Mouse (Mus musculus) forebrain, embryonic 16.5 days (tissue): ENCODE results near the gene Zfp870. TPM values are rescaled to one million over a fixed set of nuclear protein-coding genes. Genes with fewer than 3 reads are reported as not detected.

Experiments
- ATAC-seq: fragments of 200-750 bp; cut with Nextera tagmentation; 2 replicates; pipeline ENCODE4 v1.8.0; 2017; ENCODE audit warnings: mild to moderate bottlenecking, moderate library complexity
- H3K27ac ChIP-seq: fragments of 300-500 bp; sonication (generic); 2 replicates; pipeline ENCODE4 v1.5.1; 2014; ENCODE audit warnings: low read length, control low read depth
- H3K27me3 ChIP-seq: fragments of 300-500 bp; sonication (generic); replicated peaks from 2 replicates; pipeline ENCODE4 v1.6.1; 2014; ENCODE audit warnings: low read length; ENCODE audit not compliant: control insufficient read depth, insufficient read depth
- H3K36me3 ChIP-seq: fragments of 300-500 bp; sonication (generic); 2 replicates; pipeline ENCODE4 v1.6.1; 2014; ENCODE audit not compliant: control insufficient read depth, insufficient read depth
- H3K4me1 ChIP-seq: fragments of 300-500 bp; sonication (generic); replicated peaks from 2 replicates; pipeline ENCODE4 v1.6.1; 2014; ENCODE audit warnings: low read length; ENCODE audit not compliant: control insufficient read depth, insufficient read depth
- H3K4me2 ChIP-seq: fragments of 300-500 bp; sonication (generic); 2 replicates; pipeline ENCODE4 v1.6.1; 2014; ENCODE audit warnings: mild to moderate bottlenecking, low read length, control low read depth
- H3K4me3 ChIP-seq: fragments of 300-500 bp; sonication (generic); replicated peaks from 2 replicates; pipeline ENCODE4 v1.5.1; 2014; ENCODE audit warnings: mild to moderate bottlenecking, low read length, control low read depth
- H3K9ac ChIP-seq: fragments of 300-500 bp; sonication (generic); replicated peaks from 2 replicates; pipeline ENCODE4 v1.6.1; 2014; ENCODE audit warnings: low read depth, low read length, control low read depth
- H3K9me3 ChIP-seq: fragments of 300-500 bp; sonication (generic); 2 replicates; pipeline ENCODE4 v1.6.1; 2016; ENCODE audit warnings: low read length; ENCODE audit not compliant: control insufficient read depth
- WGBS: fragments of 180-500 bp; shearing (Covaris S2); extraction: QIAGEN DNeasy Blood & Tissue Kit; methylation state at CpG from one replicate; pipeline ENCODE4 v1.1.7; 2014; 5-methylcytosine and 5-hydroxymethylcytosine counted together
- polyA plus RNA-seq: library from polyadenylated mRNA; unstranded; fragments of >200 nt; fragmentation: Nextera tagmentation; extraction: Ambion mirVana; gene quantifications from 2 replicates; pipeline ENCODE4 v1.2.1, GENCODE M21; 2015

Gene Zfp870
- polyA plus RNA-seq, 1 experiment from 2014 or later = 8.1 TPM

- Histone ChIP-seq H3K4me2 (peak overlapping the region; percentile 35), H3K27ac (no peak overlapping the region), H3K9me3 (no peaks in the 10 kb centered on the region), H3K36me3 (no peaks in the 10 kb centered on the region), H3K9ac (0 out of 2 replicates have a peak overlapping the region, but pooled peaks have one; percentile 5), H3K4me3 (peak overlapping the region; percentile 19; the same call in 1 of the 2 replicates), H3K4me1 (no peaks in the 10 kb centered on the region), H3K27me3 (0 out of 2 replicates have a peak, but pooled peaks cover 5% of the 10 kb centered on the region)
- ATAC-seq = no peak
- 12% methylated on average over 19 of the region's 19 CpGs for WGBS
Observed at GRCm38 (mm10) chr17:32905239-32905638, 13.8 kb upstream of the Zfp870 start.

- Histone ChIP-seq H3K27me3 (0 out of 2 replicates have a peak, but pooled peaks cover 5% of the 10 kb centered on the region), H3K4me3 (no peak overlapping the region), H3K4me2 (no peak overlapping the region), H3K36me3 (no peaks in the 10 kb centered on the region), H3K9ac (no peak overlapping the region), H3K4me1 (no peaks in the 10 kb centered on the region), H3K27ac (no peak overlapping the region), H3K9me3 (no peaks in the 10 kb centered on the region)
- ATAC-seq = no peak
- WGBS = 68% methylated on average over 2 of the region's 2 CpGs
Observed at GRCm38 (mm10) chr17:32904414-32904813, 13.0 kb upstream of the Zfp870 start.

DNA sequence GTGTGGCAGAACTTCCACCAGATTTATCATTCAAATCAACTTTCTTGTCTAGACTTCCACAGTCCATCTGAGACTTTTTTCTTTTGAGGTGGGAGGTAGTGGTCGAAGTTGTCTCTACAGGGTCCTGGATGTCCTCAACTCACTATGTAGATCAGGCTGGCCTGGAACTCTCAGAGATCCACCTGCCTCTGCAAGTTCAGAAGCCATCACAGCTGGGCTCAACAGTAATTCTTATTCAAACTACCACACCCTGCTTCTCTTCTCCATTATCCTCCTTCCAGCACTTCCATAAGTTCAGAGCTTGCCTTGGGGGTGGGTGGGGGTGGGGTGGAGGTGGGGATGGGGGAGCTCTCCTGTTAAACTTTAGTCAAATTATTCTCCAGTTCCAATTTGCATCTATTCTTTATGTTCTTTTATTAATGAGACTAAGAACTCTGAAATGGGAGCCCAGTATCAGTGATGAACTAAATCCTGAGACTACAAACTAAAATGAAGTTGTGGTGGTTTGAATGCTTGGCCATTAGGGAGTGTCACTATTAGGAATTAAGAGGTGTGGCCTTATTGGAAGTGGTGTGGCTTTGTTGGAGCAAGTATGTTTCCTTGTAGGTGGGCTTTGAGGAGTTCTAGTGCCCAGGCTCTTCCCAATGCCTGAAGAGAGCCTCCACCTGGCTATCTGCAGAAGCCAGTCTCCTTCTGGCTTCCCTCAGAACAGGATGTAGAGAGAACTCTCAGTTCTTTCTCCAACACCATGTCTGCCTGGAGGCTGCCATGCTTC is 10.5 kb upstream of the Zfp870 start:
- Histone ChIP-seq H3K4me1 (no peaks in the 10 kb centered on the region), H3K9me3 (no peaks in the 10 kb centered on the region), H3K36me3 (no peaks in the 10 kb centered on the region), H3K4me3 (no peak overlapping the region), H3K4me2 (no peak overlapping the region), H3K27me3 (0 out of 2 replicates have a peak, but pooled peaks cover 2% of the 10 kb centered on the region), H3K27ac (no peak overlapping the region), H3K9ac (no peak overlapping the region)
- WGBS = 76% methylated on average over 1 of the region's 1 CpGs
- ATAC-seq = no peak

GRCm38 (mm10) chr17:32895421-32895820 is 4.0 kb upstream of the Zfp870 start:
- no peak for ATAC-seq
- WGBS = 91% methylated on average over 4 of the region's 4 CpGs

DNA sequence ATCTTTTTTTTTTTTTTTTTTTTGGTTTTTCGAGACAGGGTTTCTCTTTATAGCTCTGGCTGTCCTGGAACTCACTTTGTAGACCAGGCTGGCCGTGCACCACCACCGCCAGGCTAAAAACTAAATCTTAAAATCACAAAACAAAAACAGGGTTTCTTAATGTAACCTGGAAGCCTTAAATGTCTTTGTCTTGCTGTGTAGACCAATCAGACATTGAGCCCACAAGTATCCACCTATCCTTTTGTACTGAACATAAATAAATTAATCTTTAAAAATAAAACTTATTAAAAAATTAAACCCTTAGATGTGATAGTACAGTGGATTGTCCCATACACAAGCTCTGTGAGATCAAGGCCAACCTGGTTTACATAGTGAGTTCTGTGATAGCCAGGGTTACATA is 2.5 kb upstream of the Zfp870 start:
- no peaks in the 10 kb centered on the region for H3K27me3 ChIP-seq
- no peaks in the 10 kb centered on the region for H3K36me3 ChIP-seq
- no peak for ATAC-seq
- H3K27ac ChIP-seq = no peak overlapping the region
- no peak overlapping the region for H3K4me2 ChIP-seq
- H3K9ac ChIP-seq = no peak overlapping the region
- H3K4me1 ChIP-seq = peaks cover 11% of the 10 kb centered on the region
- no peaks in the 10 kb centered on the region for H3K9me3 ChIP-seq
- WGBS = 73% methylated on average over 3 of the region's 3 CpGs
- no peak overlapping the region for H3K4me3 ChIP-seq

More at GRCm38 (mm10) chr17:32895421-32895820, 4.0 kb upstream of the Zfp870 start:
- H3K27ac ChIP-seq = no peak overlapping the region
- H3K4me1 ChIP-seq = peaks cover 7% of the 10 kb centered on the region
- no peak overlapping the region for H3K9ac ChIP-seq
- H3K4me3 ChIP-seq = no peak overlapping the region
- no peaks in the 10 kb centered on the region for H3K36me3 ChIP-seq
- H3K9me3 ChIP-seq = no peaks in the 10 kb centered on the region
- H3K4me2 ChIP-seq = no peak overlapping the region
- H3K27me3 ChIP-seq = no peaks in the 10 kb centered on the region

- no peaks in the 10 kb centered on the region for H3K27me3 ChIP-seq
- 4% methylated on average over 11 of the region's 11 CpGs for WGBS
- ATAC-seq = peak; percentile 13; the same call in 1 of the 2 replicates
- peak overlapping the region; percentile 76 for H3K4me3 ChIP-seq
- peaks cover 11% of the 10 kb centered on the region for H3K4me1 ChIP-seq
- no peaks in the 10 kb centered on the region for H3K9me3 ChIP-seq
- no peaks in the 10 kb centered on the region for H3K36me3 ChIP-seq
- peak overlapping the region; percentile 68 for H3K27ac ChIP-seq
- peak overlapping the region; percentile 78 for H3K9ac ChIP-seq
- peak overlapping the region; percentile 72 for H3K4me2 ChIP-seq
Observed at GRCm38 (mm10) chr17:32890852-32891238, 597 bp downstream of the Zfp870 start.

- no peak overlapping the region for H3K4me3 ChIP-seq
- H3K9me3 ChIP-seq = no peaks in the 10 kb centered on the region
- no peak overlapping the region for H3K4me2 ChIP-seq
- H3K4me1 ChIP-seq = peaks cover 11% of the 10 kb centered on the region
- H3K27ac ChIP-seq = no peak overlapping the region
- 0 out of 2 replicates have a peak, but pooled peaks cover 4% of the 10 kb centered on the region for H3K36me3 ChIP-seq
- H3K9ac ChIP-seq = no peak overlapping the region
- 94% methylated on average over 6 of the region's 6 CpGs for WGBS
- no peaks in the 10 kb centered on the region for H3K27me3 ChIP-seq
- ATAC-seq = no peak
Observed at GRCm38 (mm10) chr17:32889611-32890010, 1.8 kb downstream of the Zfp870 start.

- no peaks in the 10 kb centered on the region for H3K9me3 ChIP-seq
- H3K4me1 ChIP-seq = no peaks in the 10 kb centered on the region
- no peak overlapping the region for H3K4me2 ChIP-seq
- H3K4me3 ChIP-seq = no peak overlapping the region
- H3K36me3 ChIP-seq = peaks cover 19% of the 10 kb centered on the region; the same call in 1 of the 2 replicates
- H3K27ac ChIP-seq = no peak overlapping the region
- WGBS = 93% methylated on average over 14 of the region's 14 CpGs
- no peak overlapping the region for H3K9ac ChIP-seq
- ATAC-seq = no peak
- H3K27me3 ChIP-seq = no peaks in the 10 kb centered on the region
Observed at GRCm38 (mm10) chr17:32880320-32881218, 10.9 kb downstream of the Zfp870 start.

DNA sequence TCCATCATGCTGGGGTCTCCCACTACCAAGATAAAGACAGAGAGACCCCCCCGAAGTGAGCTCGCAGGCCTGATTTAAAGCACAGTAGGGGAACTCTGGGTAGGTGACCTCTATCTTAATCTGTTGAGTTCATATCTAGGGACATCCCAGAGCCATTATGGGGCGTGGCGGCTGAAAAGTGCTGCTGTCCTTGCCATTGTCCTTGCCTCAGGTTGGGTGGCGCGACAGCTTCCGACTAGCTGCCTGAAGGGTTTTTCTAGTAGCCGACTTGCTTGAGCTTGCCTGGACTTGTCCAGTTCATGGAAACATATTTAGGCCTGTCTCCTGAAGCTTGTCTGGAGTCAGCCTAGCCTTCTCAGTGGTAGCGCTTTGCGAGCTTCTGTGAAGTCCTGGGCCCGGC is 12.7 kb downstream of the Zfp870 start:
- Histone ChIP-seq H3K27ac (no peak overlapping the region), H3K4me3 (no peak overlapping the region), H3K4me1 (no peaks in the 10 kb centered on the region), H3K9ac (no peak overlapping the region), H3K9me3 (no peaks in the 10 kb centered on the region), H3K4me2 (no peak overlapping the region), H3K27me3 (no peaks in the 10 kb centered on the region), H3K36me3 (peaks cover 15% of the 10 kb centered on the region; the same call in 1 of the 2 replicates)
- no peak for ATAC-seq
- 97% methylated on average over 11 of the region's 11 CpGs for WGBS
